Mouse (Mus musculus) lung, postnatal 0 days (tissue): ENCODE measurements around the gene Cfap99.

Source experiments
- CTCF ChIP-seq: IDR thresholded peaks from 2 replicates; pipeline ENCODE4 v1.5.1; 2016; ENCODE audit warnings: antibody characterized with exemption, mild to moderate bottlenecking
- EP300 ChIP-seq: IDR thresholded peaks from 2 replicates; pipeline ENCODE4 v1.6.1; 2016; ENCODE audit warnings: antibody characterized with exemption, mild to moderate bottlenecking, control low read depth

DNA sequence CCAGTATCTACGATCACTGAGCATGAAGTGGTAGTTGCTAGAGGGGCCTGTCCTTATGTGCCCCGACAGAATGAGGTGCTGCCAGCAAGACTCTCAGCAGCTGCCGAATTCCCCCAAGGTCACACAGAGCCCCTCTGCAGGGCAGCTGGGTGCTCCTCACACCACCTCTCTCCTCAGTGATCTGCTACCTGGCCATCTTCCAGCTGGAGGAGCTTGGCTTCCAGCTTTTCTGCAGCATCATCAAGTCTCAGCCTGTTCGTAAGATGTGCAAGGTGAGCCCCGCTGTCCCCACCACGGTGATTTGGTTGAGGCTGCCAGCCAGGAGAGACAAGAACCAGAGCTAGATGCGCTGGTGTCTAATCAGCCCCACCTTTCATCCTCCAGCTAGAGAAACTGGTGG lies 14.0 kb downstream of the Cfap99 start:
- TF ChIP-seq EP300 (no peak), CTCF (no peak)
